Mouse (Mus musculus) gastrocnemius, adult 8-10 months (tissue): ENCODE results near the gene Fis1. TPM values are rescaled to one million over a fixed set of nuclear protein-coding genes. Genes with fewer than 3 reads are reported as not detected.

Experiments used
- microRNA-seq: library from miRNA; unstranded; fragments of <30 nt; microRNA quantifications from one replicate; pipeline ENCODE4 v1.2.0, GENCODE M21; 2022
- total RNA-seq, 4 experiments: library from RNA; stranded (reverse); gene quantifications; 2 replicates each; pipeline ENCODE4 v1.2.4; 2022

The Fis1 gene
- total RNA-seq, 4 experiments from 2014 or later, result 185 to 202 (median 194) TPM

Small RNA genes lying within 50 kb of the gene (microRNA-seq; reads per million reads assigned to microRNA genes)
- 4.2 reads per million for gene Mir702

Other genes starting within 250 kb of the Fis1 start
- 1 to 10 TPM in 1 of 4 experiments, under 1 TPM in 3; 0.19 to 1.0 (median 0.28) TPM for gene Col26a1, start 70.1 kb upstream of the Fis1 start, total RNA-seq
- 1 to 10 TPM; 4.7 to 6.6 (median 5.5) TPM for gene Ift22, start 45.1 kb upstream of the Fis1 start, total RNA-seq
- 1 to 10 TPM in 3 of 4 experiments, under 1 TPM in 1; 0.99 to 2.0 (median 1.2) TPM for gene Cldn15, start 13.3 kb downstream of the Fis1 start, total RNA-seq
- 10 to 100 TPM; 15.9 to 18.1 (median 17.0) TPM for gene Plod3, start 33.7 kb downstream of the Fis1 start, total RNA-seq
- gene Znhit1, start 34.7 kb downstream of the Fis1 start, total RNA-seq, result 10 to 100 TPM; 62.4 to 85.5 (median 72.4) TPM
- not detected for gene Vgf, start 73.1 kb downstream of the Fis1 start, total RNA-seq
- 10 to 100 TPM; 15.4 to 22.0 (median 17.8) TPM for gene Ap1s1, start 92.9 kb downstream of the Fis1 start, total RNA-seq
- 1 to 10 TPM; 1.8 to 7.5 (median 6.2) TPM for gene Serpine1, start 119.0 kb downstream of the Fis1 start, total RNA-seq
- gene Trim56, start 162.9 kb downstream of the Fis1 start, total RNA-seq, result 1 to 10 TPM; 6.5 to 9.0 (median 7.8) TPM
- not detected for gene Muc3, start 196.0 kb downstream of the Fis1 start, total RNA-seq